Mouse (Mus musculus): Measurements from ENCODE around the gene Hnrnpab.

Hnrnpab gene

DNA sequence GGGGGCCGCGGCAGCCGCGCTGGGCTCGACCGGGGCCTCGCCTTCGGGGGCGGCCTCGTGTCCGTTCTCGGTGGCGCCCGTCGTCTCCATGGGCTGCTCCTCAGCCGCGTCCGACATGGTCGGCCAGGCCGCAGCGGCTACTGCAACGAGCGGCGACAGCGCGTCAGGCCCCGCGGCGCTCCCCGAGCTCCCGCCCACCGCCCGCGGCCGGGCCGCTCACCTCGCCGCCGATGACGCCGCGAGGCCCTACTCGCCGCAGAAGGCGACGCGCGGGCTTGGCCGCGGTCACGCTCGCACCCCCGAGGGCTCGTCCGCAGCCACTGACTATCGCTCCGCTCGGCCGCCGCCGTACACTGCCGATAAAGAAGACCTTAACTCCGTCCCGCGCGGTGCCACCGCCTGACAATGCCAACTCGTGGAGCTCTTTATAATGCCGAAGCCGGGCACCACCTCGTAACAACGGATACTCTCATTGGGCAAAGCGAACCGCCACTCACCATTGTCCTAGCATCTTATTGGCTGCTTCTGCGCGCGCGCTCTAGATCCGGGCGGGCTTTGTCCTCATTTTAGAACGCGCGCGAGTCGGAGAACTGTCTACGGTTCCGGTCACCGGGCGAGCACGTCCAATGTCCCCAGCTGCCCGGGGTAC lies at the start of gene Hnrnpab:
TSS of gene Hnrnpab (minus strand) at position 401 of the 649 bp plus-strand sequence.
- peak; percentile 96 to 97 for DNase-seq (ENCODE audit: low spot score in 2 of 2)

DNA sequence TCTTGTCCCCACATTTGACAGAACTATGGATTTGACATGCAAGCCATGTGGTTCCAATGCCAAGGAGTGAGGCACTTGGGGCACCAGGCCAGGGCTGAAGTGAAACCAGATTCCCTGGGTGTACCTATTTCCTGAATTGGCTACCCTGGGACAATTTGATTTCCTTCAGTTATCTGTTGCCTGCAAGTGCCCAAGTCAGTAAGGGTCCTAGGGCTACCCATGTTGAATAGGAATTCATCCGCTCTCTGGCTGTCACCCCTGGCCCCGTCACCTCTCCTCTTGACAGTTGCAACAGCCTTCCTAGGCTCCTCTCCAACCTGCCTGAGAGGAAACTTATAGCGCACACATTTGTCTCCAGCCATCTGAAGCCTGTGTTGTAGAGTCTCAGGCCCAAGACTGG lies 48.2 kb upstream of the Hnrnpab start:
- no peak for DNase-seq (ENCODE audit: low spot score in 2 of 2)

GRCm38 (mm10) chr11:51653736-51654135 lies 47.1 kb upstream of the Hnrnpab start:
- DNase-seq (ENCODE audit: low spot score in 2 of 2), result no peak

GRCm38 (mm10) chr11:51652889-51653418 lies 46.3 kb upstream of the Hnrnpab start:
- DNase-seq (ENCODE audit: low spot score in 2 of 2), result no peak

- peak in 1 of 2 experiments; percentile 42 for DNase-seq (ENCODE audit: low spot score in 2 of 2)
Measured at GRCm38 (mm10) chr11:51650691-51651515, 44.3 kb upstream of the Hnrnpab start, which contains the start of the genes N4bp3 and D930048N14Rik. N4bp3 (minus strand) TSS chr11:51650842. D930048N14Rik (plus strand) TSS chr11:51650954.

DNA sequence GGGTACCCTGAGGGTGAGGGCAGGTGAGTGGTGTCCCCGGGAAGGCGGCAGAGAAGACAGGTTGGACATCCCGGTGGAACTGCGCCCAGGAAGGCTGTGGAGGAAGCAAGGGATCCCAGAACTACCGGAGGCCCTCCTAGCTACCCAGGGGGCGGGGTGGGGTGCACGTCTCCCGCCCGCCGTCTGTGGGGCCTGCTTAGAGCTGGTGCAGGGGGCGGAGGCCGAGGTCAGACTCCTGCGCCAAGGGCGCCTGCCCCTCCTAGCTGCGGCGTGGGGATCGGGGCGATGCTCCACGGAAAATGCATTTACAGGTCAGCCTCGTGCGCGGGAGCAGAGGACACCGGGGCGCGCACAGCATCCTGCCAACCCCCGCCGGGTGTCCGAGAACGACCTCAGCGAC lies 43.6 kb upstream of the Hnrnpab start:
- DNase-seq (ENCODE audit: low spot score in 2 of 2), result no peak

GRCm38 (mm10) chr11:51649889-51650199 lies 43.2 kb upstream of the Hnrnpab start:
- no peak for DNase-seq (ENCODE audit: low spot score in 2 of 2)

DNA sequence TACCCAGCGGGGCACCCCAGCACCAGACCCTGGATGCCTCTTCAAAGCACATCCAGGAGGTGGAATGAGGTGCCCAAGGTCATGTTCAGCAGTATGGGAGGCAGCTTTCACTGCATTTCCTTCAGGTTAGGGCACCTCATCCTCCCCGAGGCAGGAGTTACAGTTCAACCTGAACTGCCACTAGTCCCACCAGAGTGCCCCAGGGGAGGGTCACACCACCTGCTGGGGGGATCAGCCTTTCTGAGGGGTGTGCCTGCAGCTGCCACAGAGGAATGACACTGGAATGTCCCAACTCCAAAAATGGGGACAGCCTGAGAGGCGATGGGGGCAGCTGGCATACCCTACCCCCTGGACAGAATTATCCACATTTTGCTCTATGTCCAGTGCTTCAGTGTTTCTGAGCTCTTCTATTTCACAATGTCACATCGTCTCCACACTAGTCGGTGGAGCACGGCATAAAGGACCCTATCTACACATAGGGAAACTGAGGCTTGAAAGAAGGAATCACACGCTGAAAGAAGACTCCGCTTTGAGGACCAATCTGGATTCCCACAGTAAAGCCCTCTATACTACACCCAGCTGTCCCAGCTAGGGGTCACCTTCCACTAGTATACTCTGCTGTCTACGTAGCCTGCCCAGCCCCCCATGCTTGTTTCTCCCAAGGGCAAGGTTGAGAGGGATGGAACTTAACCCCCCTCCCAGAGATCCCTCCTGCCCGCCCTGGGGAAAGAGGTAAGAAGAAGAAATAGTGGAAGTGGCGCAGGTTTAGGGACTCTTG lies 42.7 kb upstream of the Hnrnpab start:
- DNase-seq (ENCODE audit: low spot score in 2 of 2), result no peak

DNA sequence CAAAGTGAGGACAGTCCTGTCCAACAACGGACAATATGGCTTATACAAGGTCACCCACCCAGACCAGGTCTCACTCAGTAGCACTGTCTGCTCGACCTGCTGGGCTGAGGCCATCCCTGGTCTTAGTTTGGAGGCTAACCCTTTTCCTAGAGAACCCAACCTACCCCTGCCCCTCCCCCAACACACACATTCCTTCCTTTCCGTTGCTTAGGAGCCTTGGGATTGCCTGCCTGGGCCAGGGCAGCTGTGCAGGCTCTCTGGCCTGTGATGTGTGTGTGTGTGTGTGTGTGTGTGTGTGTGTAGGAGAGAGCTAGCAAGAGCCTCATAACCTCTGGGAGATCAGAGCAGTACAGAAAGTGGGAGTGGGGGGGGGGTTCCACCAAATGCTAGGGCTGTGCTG lies 41.9 kb upstream of the Hnrnpab start:
- no peak for DNase-seq (ENCODE audit: low spot score in 2 of 2)

DNA sequence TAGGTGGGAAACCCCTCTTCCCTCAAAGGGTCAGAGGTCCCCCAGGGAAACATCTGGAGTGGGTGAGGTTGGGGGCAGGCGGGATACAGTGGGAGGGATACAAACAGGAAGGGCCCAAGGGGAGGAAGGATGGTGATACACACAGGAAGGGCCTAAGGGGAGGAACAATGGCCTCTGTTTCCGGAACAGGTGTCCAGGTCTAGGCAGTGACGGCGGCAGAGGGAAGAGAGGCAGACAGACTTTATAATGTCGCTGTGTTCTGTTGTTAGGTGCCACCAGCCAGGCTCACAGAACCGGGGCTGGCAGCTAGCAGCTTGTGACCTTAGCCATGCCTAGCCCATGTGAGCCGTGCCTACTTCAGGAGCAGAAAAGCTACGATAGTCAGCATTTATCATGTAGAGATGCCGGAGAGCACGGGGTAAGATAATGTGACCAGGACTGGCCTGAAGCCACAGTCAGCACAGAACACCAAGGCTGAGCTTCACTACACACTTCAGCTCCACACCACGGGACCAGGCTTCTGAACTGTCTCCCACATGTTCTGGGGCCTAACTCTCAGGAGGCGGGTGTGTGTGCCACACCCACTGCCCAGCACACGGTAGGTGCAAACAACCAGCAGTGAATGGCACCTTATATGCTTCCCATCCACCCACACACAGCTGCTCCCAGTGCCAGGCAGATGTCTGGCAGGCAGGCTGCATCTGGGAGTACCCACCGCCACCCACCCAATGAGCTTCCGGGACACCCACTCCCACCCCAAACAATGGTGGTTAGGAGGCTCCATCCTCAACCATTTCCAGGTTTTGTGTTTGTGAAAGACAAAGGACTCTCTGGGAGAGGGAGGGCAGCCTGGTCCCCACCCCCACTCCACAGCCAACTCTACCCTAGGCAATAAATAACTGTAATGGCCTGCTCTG lies 40.4 kb upstream of the Hnrnpab start:
- DNase-seq (ENCODE audit: low spot score in 2 of 2), result no peak

- no peak for DNase-seq (ENCODE audit: low spot score in 2 of 2)
Measured at GRCm38 (mm10) chr11:51646245-51646644, 39.6 kb upstream of the Hnrnpab start.

- no peak for DNase-seq (ENCODE audit: low spot score in 2 of 2)
Measured at GRCm38 (mm10) chr11:51645293-51645692, 38.6 kb upstream of the Hnrnpab start.

- no peak for DNase-seq (ENCODE audit: low spot score in 2 of 2)
Measured at GRCm38 (mm10) chr11:51644217-51644616, 37.6 kb upstream of the Hnrnpab start.

DNA sequence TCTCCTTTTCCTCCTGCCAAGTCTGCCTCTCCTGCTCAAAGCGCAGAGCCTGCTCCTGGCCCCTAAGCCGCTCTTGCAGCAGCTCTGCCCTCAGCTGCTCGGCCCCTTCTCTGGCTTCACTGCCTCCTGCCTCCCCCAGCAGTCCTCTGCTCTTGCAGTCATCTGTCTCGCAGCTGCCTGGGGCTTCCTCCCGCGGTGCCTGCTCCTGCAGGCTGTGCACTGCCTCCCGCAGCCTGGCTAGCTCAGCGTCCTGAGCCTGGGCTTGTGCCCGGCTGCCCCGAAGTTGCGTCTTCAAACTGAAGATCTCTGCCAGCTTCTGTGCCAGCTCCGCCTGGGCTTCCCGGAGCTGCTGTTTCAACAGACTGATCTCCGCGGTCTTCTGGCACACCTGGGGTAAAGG lies 37.1 kb upstream of the Hnrnpab start:
- DNase-seq (ENCODE audit: low spot score in 2 of 2), result no peak

DNA sequence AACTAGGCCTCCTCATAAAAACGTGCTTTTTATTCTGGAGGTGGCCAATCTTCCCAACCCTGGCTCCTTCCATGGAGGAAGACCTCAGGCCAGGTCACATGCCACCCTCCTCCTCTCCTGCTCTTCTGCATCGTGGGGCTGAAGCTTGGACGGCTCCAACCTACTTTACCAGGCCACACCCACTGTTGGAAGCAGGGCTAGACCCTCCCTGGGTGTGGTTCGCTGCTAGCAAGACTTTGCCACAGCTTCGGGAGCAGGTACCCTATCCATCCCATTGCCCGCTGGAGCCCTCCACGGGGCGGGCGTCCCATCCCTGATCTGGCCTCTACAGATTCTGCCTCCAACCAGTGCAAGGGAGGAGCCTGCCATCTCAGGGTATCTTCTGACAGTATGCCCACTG lies 36.6 kb upstream of the Hnrnpab start:
- DNase-seq (ENCODE audit: low spot score in 2 of 2), result no peak

GRCm38 (mm10) chr11:51640748-51641147 lies 34.1 kb upstream of the Hnrnpab start:
- DNase-seq (ENCODE audit: low spot score in 2 of 2), result no peak

- DNase-seq (ENCODE audit: low spot score in 2 of 2), result no peak
Measured at GRCm38 (mm10) chr11:51638497-51638896, 31.9 kb upstream of the Hnrnpab start.

DNA sequence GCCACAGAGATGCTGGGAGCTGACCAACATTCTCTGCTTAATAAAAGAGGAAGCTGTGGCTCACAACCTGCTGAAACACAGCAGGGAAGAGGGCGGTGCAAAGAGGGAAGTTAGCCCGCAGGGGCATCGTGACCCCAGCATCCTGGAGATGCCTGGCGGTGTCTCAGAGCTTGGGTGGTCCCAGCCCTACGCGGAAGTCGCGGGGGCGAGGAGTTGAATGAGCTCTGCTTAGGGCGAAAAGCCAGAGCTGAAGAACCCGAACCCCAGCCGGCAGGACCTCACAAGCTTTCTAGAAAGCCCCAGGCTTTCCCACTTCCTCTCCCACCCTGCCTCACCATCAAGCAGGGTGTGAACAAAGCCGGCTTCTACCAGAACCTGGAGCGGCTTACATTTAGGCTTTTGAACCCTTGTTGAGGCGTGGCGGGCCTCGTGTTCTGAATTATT lies 31.3 kb upstream of the Hnrnpab start:
- peak in 1 of 2 experiments; percentile 45 for DNase-seq (ENCODE audit: low spot score in 2 of 2)

- DNase-seq (ENCODE audit: low spot score in 2 of 2), result peak in 1 of 2 experiments; percentile 45
Measured at GRCm38 (mm10) chr11:51636323-51636684, 29.7 kb upstream of the Hnrnpab start.

DNA sequence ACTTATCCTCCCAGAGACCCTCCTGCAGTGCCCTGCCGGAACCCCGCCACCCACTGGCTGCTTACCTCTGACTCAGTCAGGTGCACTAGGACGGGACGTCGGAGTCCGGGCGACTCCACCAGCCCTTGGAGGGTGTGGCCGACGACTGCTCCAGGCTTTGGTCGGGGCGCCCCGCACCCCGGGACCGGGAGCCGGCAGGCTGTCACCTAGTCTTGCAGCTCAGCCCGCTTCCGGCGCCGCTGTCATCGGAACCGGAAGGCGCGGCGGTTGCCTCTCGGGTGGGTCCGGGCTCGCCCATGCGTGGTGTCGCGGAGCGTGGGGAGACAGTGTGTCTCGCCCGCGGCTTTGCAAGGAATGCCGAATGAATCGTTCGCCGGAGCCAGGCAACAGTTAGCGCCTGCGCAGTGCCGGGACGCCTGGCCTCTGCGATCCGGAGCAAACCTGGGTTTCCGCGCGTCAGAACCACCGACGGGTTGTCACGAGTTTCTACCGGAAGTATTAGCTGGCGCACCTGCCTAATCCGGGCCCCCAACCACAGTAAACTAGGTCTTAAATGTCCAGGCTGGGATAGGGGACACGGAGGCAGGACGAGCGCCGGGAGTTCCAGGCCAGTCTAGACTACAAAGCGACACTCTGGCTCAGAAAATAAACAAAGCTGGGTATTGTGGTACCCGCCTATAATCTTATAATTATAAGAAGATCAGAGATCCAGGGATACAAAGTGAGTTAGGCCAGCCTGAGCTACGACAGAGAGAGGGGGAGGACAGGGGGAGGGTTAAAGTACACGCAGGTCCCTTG lies 29.1 kb upstream of the Hnrnpab start, which contains the start of gene Rmnd5b:
TSS of gene Rmnd5b (minus strand) at position 372 of the 798 bp plus-strand sequence.
- DNase-seq (ENCODE audit: low spot score in 2 of 2), result peak; percentile 91 to 93
